Mouse (Mus musculus) intestine, embryonic 14.5 days (tissue): ENCODE data around the gene Lrp10. TPM values are rescaled to one million over a fixed set of nuclear protein-coding genes. Genes with fewer than 3 reads are reported as not detected.

Source experiments
- ATAC-seq: fragments of 200-750 bp; cut with Nextera tagmentation; replicated peaks from 2 replicates; pipeline ENCODE4 v1.8.0; 2017; ENCODE audit warnings: low read depth, moderate number of reproducible peaks, moderate TSS enrichment, moderate library complexity; ENCODE audit not compliant: low FRiP score, low TSS enrichment
- DNase-seq: peaks from one replicate; pipeline ENCODE4 v3.0.0-alpha.2; 2018; ENCODE audit warnings: low spot score
- H3K27ac ChIP-seq: fragments of 300-500 bp; sonication (generic); 2 replicates; pipeline ENCODE4 v1.5.1; 2014; ENCODE audit warnings: low read depth, mild to moderate bottlenecking, control low read depth
- H3K27me3 ChIP-seq: fragments of 300-500 bp; sonication (generic); replicated peaks from 2 replicates; pipeline ENCODE4 v1.6.1; 2014; ENCODE audit warnings: low read length, control low read depth; ENCODE audit not compliant: control insufficient read depth, insufficient read depth
- H3K36me3 ChIP-seq: fragments of 300-500 bp; sonication (generic); 2 replicates; pipeline ENCODE4 v1.6.1; 2014; ENCODE audit warnings: low read length, control low read depth; ENCODE audit not compliant: control insufficient read depth, insufficient read depth
- H3K4me1 ChIP-seq: fragments of 300-500 bp; sonication (generic); replicated peaks from 2 replicates; pipeline ENCODE4 v1.6.1; 2014; ENCODE audit warnings: low read length, control low read depth, mixed read lengths; ENCODE audit not compliant: control insufficient read depth, insufficient read depth
- H3K4me2 ChIP-seq: fragments of 300-500 bp; sonication (generic); 2 replicates; pipeline ENCODE4 v1.6.1; 2014; ENCODE audit warnings: low read length
- H3K4me3 ChIP-seq: fragments of 300-500 bp; sonication (generic); 2 replicates; pipeline ENCODE4 v1.5.1; 2014; ENCODE audit warnings: low read depth, low read length, control low read depth, mixed read lengths
- H3K9ac ChIP-seq: fragments of 300-500 bp; sonication (generic); 2 replicates; pipeline ENCODE4 v1.6.1; 2014; ENCODE audit warnings: mild to moderate bottlenecking, low read length
- H3K9me3 ChIP-seq: fragments of 300-500 bp; sonication (generic); 2 replicates; pipeline ENCODE4 v1.6.1; 2016; ENCODE audit warnings: low read length, control low read depth; ENCODE audit not compliant: control insufficient read depth
- WGBS: fragments of 180-500 bp; shearing (Covaris S2); extraction: QIAGEN DNeasy Blood & Tissue Kit; methylation state at CpG from one replicate; pipeline ENCODE4 v1.1.7; 2014; 5-methylcytosine and 5-hydroxymethylcytosine counted together
- polyA plus RNA-seq: library from polyadenylated mRNA; unstranded; fragments of >200 nt; fragmentation: Nextera tagmentation; extraction: Ambion mirVana; gene quantifications from 2 replicates; pipeline ENCODE4 v1.2.1, GENCODE M21; 2014

The Lrp10 gene
- polyA plus RNA-seq, 1 experiment from 2014 or later = 50.7 TPM

DNA sequence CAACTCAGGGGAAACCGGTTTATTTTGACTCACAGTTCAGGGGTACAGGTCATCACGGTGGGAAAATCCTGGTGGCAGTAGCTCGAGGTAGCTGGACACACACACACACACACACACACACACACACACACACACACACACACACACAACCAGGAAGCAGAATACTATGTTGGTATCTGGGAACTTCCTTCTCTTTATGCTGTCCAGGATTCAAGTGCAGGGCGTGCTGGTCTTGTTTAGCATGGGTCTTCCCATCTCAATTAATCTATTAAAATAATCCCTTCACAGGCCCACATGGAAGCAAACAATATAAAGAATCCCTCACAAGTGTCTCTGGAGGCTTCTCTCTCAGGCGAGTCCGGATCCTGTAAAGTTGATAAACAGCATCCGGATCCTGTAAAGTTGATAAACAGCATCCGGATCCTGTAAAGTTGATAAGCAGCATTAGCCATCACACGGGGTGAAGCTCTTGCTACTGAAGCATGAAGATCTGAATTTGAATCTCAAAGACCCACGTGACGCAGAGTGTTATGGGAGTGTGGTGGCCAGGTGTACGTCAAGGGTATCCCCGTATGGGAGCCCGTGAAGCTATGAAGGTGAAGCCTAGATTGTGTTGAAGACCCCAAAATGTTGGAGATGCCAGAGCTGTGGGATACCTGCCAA is 5.9 kb upstream of the Lrp10 start:
- Histone ChIP-seq H3K4me1 (no peaks in the 10 kb centered on the region), H3K36me3 (no peaks in the 10 kb centered on the region), H3K4me3 (no peak overlapping the region), H3K9ac (no peak overlapping the region), H3K27me3 (no peaks in the 10 kb centered on the region), H3K4me2 (no peak overlapping the region), H3K9me3 (no peaks in the 10 kb centered on the region), H3K27ac (no peak overlapping the region)
- 82% methylated on average over 14 of the region's 14 CpGs for WGBS
- no peak for ATAC-seq
- DNase-seq = no peak

DNA sequence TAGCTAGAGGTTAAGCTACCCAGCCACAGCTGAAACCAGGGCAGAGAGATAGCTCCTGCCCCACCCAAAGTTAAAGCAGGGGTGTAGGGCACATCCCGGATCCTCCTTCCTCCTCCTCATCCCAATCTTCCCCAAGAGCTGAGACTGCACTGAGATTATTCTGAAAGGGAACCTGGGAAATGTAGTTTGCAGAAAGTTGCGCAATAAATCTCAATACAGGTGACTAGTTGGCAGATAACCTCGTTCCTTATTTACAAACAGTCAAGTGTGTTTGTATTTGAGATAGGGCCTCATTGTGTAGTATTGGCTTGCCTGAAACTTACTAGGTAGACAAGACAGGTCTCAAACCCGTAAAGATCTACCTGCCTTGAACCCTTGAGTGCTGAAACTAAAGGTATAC is 1.8 kb upstream of the Lrp10 start:
- Histone ChIP-seq H3K36me3 (peaks cover 7% of the 10 kb centered on the region; the same call in 1 of the 2 replicates), H3K4me2 (no peak overlapping the region), H3K4me3 (no peak overlapping the region), H3K27ac (no peak overlapping the region), H3K27me3 (no peaks in the 10 kb centered on the region), H3K9me3 (no peaks in the 10 kb centered on the region), H3K9ac (no peak overlapping the region), H3K4me1 (peaks cover 9% of the 10 kb centered on the region)
- ATAC-seq = no peak
- 67% methylated on average over 4 of the region's 4 CpGs for WGBS
- no peak for DNase-seq

DNA sequence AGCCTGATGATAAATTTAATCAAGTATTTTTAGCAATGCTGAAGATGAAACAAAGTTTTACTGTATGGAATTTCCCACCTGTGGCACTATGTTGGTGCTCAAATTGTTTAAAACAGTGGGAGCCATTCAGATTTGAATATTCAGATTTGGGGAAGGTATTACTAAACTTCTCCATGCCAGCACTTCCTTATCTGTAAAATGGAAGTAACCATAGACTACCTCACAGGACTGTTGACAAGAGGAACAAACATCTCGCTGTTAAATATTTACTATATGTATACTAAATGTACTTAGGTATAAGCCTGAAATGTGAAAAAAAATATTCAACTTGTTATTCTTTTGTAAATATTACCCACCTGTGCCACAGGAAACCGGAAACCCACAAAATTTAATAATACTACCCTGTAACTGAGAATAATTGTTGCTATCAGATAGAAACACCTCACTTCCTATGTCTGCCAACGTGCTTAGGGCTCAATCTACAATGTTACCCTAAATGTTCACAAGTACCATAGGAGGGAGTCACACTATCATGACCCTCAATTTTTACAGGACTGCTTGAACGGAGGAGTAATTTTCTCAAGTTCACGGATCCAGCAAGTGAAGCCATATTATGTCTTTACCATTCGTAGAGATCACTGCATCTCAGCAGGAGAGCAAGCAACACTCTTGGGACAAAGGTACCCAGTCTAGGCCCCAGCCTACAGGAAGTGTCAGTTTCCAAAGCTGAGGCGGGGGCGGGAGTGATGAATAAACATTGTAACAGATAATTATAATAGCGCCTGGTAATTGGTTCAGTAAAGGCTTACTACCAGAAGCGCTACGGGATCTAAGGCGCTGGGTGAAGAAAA is 604 bp upstream of the Lrp10 start:
- 14% methylated on average over 12 of the region's 12 CpGs for WGBS
- Histone ChIP-seq H3K4me2 (peak overlapping the region; percentile 61), H3K36me3 (peaks cover 19% of the 10 kb centered on the region), H3K9me3 (no peaks in the 10 kb centered on the region), H3K4me3 (peak overlapping the region; percentile 88), H3K9ac (peak overlapping the region; percentile 81), H3K27me3 (no peaks in the 10 kb centered on the region), H3K4me1 (peaks cover 9% of the 10 kb centered on the region), H3K27ac (peak overlapping the region; percentile 28)
- peak; percentile 54; the same call in 1 of the 2 replicates for ATAC-seq
- no peak for DNase-seq

DNA sequence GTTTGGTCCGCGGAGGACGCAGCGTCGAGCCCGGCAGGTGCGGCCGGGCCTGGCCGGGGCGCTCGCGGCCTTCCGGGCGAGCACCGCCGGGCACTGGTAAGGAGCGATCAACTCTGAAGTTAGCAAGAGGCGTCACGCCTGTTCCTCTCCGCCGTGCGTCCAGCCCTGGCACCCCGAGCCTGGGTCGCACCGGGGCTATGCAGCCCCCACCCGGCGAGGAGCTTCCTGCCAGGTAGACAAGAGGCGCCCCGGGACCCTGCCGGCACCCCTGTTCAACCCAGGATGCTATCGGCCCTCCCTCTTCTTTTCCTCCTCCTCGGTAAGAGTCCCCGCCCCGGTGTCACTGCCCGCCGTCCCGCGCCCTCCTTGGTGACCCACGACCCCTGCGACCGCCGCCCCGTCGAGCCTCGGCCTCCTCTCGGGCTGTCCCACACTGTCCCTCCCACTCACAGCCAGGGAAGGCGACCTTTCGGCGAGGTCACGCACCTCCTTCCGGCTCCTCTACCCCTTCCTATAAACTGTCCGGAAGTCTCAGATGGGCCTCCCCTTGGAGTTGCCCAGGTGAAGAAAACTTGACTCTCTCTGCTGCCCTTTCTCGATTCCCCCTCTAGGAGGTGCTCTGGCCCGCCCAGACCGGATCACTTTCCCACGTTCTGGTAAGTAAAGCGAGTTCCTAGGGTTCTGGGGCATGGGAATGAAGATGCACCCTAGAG is 512 bp downstream of the Lrp10 start:
- peaks cover 30% of the 10 kb centered on the region for H3K36me3 ChIP-seq
- H3K27me3 ChIP-seq = no peaks in the 10 kb centered on the region
- H3K27ac ChIP-seq = peak overlapping the region; percentile 28
- peak overlapping the region; percentile 81 for H3K9ac ChIP-seq
- no peaks in the 10 kb centered on the region for H3K9me3 ChIP-seq
- ATAC-seq = peak; percentile 72
- DNase-seq = peak; percentile 85
- H3K4me1 ChIP-seq = peaks cover 9% of the 10 kb centered on the region
- 1% methylated on average over 54 of the region's 57 CpGs for WGBS
- H3K4me2 ChIP-seq = peak overlapping the region; percentile 61
- H3K4me3 ChIP-seq = peak overlapping the region; percentile 88

DNA sequence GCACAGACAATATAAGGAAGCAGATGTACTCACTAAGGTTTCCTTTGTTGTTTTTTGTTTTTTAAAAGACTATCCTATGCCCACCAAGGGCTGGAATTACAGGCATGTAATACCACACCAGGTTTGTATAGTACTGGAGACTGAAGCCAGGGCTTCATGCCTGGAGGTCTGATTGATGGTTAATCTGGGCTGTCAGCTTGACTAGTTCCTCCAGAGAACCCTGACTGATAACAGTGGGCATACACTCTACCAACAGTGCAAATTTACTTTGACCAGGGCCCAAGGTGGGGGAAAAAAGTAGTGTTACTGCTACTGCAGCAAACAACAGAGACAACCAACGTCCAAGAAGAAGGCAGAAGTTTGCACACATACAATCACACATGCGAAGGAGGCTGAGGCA is 7.5 kb downstream of the Lrp10 start:
- no peaks in the 10 kb centered on the region for H3K9me3 ChIP-seq
- 88% methylated on average over 2 of the region's 2 CpGs for WGBS
- no peak overlapping the region for H3K4me2 ChIP-seq
- H3K4me3 ChIP-seq = no peak overlapping the region
- DNase-seq (no peak), ATAC-seq (no peak)
- H3K36me3 ChIP-seq = peaks cover 41% of the 10 kb centered on the region
- no peak overlapping the region for H3K27ac ChIP-seq
- H3K27me3 ChIP-seq = no peaks in the 10 kb centered on the region
- peaks cover 5% of the 10 kb centered on the region; the same call in 1 of the 2 replicates for H3K4me1 ChIP-seq
- H3K9ac ChIP-seq = no peak overlapping the region

DNA sequence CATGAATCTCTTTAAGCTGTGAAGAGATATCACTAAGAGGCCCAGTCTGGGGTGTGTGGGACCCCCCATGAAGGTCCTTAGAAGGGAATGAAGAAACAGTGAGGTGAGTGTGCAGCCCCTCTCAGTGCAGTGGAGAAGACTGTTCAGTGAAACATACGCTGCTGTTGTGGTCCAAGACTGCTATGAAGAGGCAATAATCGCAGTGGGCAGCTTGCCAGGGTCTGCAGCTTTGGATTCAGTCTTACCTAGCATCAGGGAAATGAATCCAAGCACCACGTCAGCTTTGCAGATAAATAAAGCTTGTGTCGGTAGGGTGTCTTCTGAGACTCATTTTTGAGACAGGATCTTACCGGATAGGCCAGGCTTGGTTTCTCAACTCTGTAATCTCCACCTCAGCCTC is 8.7 kb downstream of the Lrp10 start:
- Histone ChIP-seq H3K4me3 (no peak overlapping the region), H3K4me2 (no peak overlapping the region), H3K36me3 (peaks cover 29% of the 10 kb centered on the region), H3K27me3 (0 out of 2 replicates have a peak, but pooled peaks cover 2% of the 10 kb centered on the region), H3K27ac (no peak overlapping the region), H3K4me1 (peaks cover 7% of the 10 kb centered on the region; the same call in 1 of the 2 replicates), H3K9me3 (no peaks in the 10 kb centered on the region), H3K9ac (no peak overlapping the region)
- 52% methylated on average over 5 of the region's 5 CpGs for WGBS
- ATAC-seq (no peak), DNase-seq (no peak)

DNA sequence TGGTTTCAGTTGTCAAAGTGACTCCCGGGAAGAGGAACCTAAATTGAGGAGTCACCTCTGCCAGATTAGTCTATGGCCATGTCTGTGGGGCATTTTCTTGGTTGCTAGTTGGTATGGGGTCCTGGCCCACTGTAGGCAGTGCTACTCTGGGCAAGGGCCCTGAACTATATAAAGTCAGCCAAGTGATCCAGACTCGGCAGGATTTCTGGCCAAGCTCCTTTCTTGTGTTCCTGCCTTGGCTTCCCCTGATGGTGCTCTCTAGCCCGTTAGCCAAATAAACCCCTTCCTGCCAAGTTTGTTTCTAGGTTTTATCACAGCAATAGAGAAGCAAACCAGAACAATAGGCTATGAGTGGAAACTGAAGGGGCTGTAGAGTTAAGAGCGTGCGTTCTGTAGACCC is 10.8 kb downstream of the Lrp10 start:
- WGBS = 85% methylated on average over 5 of the region's 5 CpGs
- H3K27ac ChIP-seq = no peak overlapping the region
- no peaks in the 10 kb centered on the region for H3K9me3 ChIP-seq
- no peak overlapping the region for H3K4me3 ChIP-seq
- H3K27me3 ChIP-seq = peaks cover 23% of the 10 kb centered on the region
- H3K4me1 ChIP-seq = peaks cover 10% of the 10 kb centered on the region; the same call in 1 of the 2 replicates
- H3K36me3 ChIP-seq = peaks cover 8% of the 10 kb centered on the region
- ATAC-seq (no peak), DNase-seq (no peak)
- no peak overlapping the region for H3K4me2 ChIP-seq
- no peak overlapping the region for H3K9ac ChIP-seq

DNA sequence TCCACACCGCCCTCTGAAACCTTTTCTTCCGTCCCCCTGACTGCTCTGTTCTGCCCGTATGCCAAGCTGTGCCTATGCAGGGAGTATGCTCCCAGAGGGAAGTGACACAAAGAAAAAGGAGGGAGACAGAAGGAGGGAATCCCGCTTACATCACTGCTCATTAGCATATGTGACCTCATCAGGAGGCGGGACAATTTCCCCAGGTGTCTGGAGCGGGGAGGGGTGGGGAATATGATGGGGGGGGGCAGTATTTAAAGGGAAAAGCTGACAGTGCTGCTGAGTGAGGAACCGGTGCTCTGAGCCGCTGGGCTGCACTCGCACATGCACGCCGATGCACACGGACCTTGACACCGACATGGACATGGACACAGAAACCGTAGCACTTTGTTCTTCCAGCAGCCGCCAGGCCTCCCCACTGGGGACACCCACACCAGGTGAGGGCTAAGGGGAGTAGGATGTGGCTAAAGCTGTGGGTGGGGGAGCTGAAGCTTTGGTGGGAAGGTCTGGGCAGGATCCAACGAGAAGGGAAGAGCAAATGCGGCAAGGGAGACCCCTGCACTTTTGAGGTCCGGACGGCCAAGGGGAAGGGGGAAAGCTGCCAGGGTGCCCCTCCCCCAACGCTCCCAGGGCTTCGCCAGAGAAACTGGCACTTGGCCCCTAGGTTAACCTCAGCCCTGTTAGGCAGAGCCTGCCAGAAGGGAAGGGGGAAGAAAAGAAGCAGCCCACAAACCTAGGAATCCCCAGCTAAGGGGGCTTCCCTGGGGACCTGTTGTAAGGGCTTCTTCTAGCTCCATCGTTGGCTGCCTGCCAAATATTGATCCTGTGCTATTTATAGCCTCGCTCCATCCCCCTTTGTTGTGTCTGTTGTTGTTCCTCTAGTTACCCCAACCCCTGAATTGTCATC is 12.3 kb downstream of the Lrp10 start, which contains the start of gene Rem2:
Gene Rem2 (plus strand): TSS at position 160 of the 904 bp plus-strand sequence.
- Histone ChIP-seq H3K4me3 (peak within 1 kb of the TSS; percentile 42), H3K9ac (peak within 1 kb of the TSS; percentile 23), H3K4me1 (peaks cover 10% of the 10 kb centered on the region; the same call in 1 of the 2 replicates), H3K36me3 (no peaks in the 10 kb centered on the region), H3K27ac (no peak within 1 kb of the TSS), H3K27me3 (peaks cover 26% of the 10 kb centered on the region), H3K4me2 (peak within 1 kb of the TSS; percentile 73), H3K9me3 (no peaks in the 10 kb centered on the region)
- ATAC-seq (peak; percentile 70), DNase-seq (peak; percentile 80)
- 1% methylated on average over 23 of the region's 23 CpGs for WGBS
